ENCODE assay signal across 8 mouse cellular contexts in genomic region chr5:139798168-139798900, GRCm38 (mm10). TPM values are rescaled to one million over a fixed set of nuclear protein-coding genes. Genes with fewer than 3 reads are reported as not detected.
DNase-seq lines count a peak whose midpoint lies in the region; ATAC-seq lines count a peak whose summit lies in the region.

No protein-coding gene starts in this region.

- peak overlapping the region; percentile 32; the same call in 1 of the 2 replicates for H3K4me2 ChIP-seq in kidney, embryonic 15.5 days
- peak overlapping the region; percentile 78 for H3K4me2 ChIP-seq in forebrain, embryonic 14.5 days (ENCODE audit: low read length)
- no peak overlapping the region for H3K4me2 ChIP-seq in limb, embryonic 12.5 days
- H3K4me2 ChIP-seq in neural tube, embryonic 15.5 days, result peak overlapping the region; percentile 70

- H3K36me3 ChIP-seq in kidney, embryonic 15.5 days, result peaks cover 22% of the 10 kb centered on the region
- H3K36me3 ChIP-seq in forebrain, embryonic 14.5 days (ENCODE audit: control insufficient read depth, insufficient read depth, low read length), result peaks cover 29% of the 10 kb centered on the region
- peaks cover 18% of the 10 kb centered on the region for H3K36me3 ChIP-seq in limb, embryonic 12.5 days
- peaks cover 14% of the 10 kb centered on the region for H3K36me3 ChIP-seq in neural tube, embryonic 15.5 days

- DNase-seq in kidney, postnatal 4 days, result no peak
- DNase-seq in forebrain, embryonic 14.5 days (ENCODE audit: low spot score), result no peak
- DNase-seq in yolk sac, embryonic 10.5 days (ENCODE audit: low spot score), result no peak
- no peak for DNase-seq in cerebellum, adult 8-10 months
- DNase-seq in gastrocnemius, postnatal 25 days, result no peak

- no peaks in the 10 kb centered on the region for H3K9me3 ChIP-seq in kidney, embryonic 15.5 days (replicated peaks)
- no peaks in the 10 kb centered on the region for H3K9me3 ChIP-seq in forebrain, embryonic 14.5 days (replicated peaks; ENCODE audit: control insufficient read depth, low read length)
- H3K9me3 ChIP-seq in limb, embryonic 12.5 days, result no peaks in the 10 kb centered on the region
- H3K9me3 ChIP-seq in neural tube, embryonic 15.5 days (replicated peaks), result no peaks in the 10 kb centered on the region

- peaks cover 50% of the 10 kb centered on the region for H3K4me1 ChIP-seq in kidney, embryonic 15.5 days
- H3K4me1 ChIP-seq in forebrain, embryonic 14.5 days (ENCODE audit: control insufficient read depth, insufficient read depth, low read length), result peaks cover 32% of the 10 kb centered on the region
- peaks cover 41% of the 10 kb centered on the region for H3K4me1 ChIP-seq in limb, embryonic 12.5 days (replicated peaks)
- H3K4me1 ChIP-seq in neural tube, embryonic 15.5 days, result peaks cover 52% of the 10 kb centered on the region

- H3K27me3 ChIP-seq in kidney, embryonic 15.5 days, result no peaks in the 10 kb centered on the region
- H3K27me3 ChIP-seq in forebrain, embryonic 14.5 days (replicated peaks; ENCODE audit: control insufficient read depth, insufficient read depth, low read length), result no peaks in the 10 kb centered on the region
- peaks cover 6% of the 10 kb centered on the region for H3K27me3 ChIP-seq in limb, embryonic 12.5 days
- no peaks in the 10 kb centered on the region for H3K27me3 ChIP-seq in neural tube, embryonic 15.5 days (replicated peaks)

- H3K9ac ChIP-seq in kidney, embryonic 15.5 days, result no peak overlapping the region
- H3K9ac ChIP-seq in forebrain, embryonic 14.5 days (ENCODE audit: low read length), result peak overlapping the region; percentile 70
- H3K9ac ChIP-seq in limb, embryonic 12.5 days (replicated peaks), result peak overlapping the region; percentile 27; the same call in 1 of the 2 replicates
- peak overlapping the region; percentile 54 for H3K9ac ChIP-seq in neural tube, embryonic 15.5 days (replicated peaks)

- 0 out of 2 replicates have a peak, but pooled peaks have one; percentile 7 for ATAC-seq in kidney, embryonic 15.5 days (replicated peaks; ENCODE audit: low FRiP score)
- peak; percentile 51 for ATAC-seq in forebrain, embryonic 14.5 days
- no peak for ATAC-seq in limb, embryonic 12.5 days (ENCODE audit: insufficient number of reproducible peaks, insufficient read depth, low FRiP score, low TSS enrichment, low read depth)
- peak; percentile 54 for ATAC-seq in neural tube, embryonic 15.5 days (ENCODE audit: low FRiP score)

- H3K4me3 ChIP-seq in kidney, embryonic 15.5 days (replicated peaks), result no peak overlapping the region
- H3K4me3 ChIP-seq in forebrain, embryonic 14.5 days (ENCODE audit: low read depth, low read length), result peak overlapping the region; percentile 30
- H3K4me3 ChIP-seq in limb, embryonic 12.5 days (replicated peaks), result no peak overlapping the region
- H3K4me3 ChIP-seq in neural tube, embryonic 15.5 days (replicated peaks), result peak overlapping the region; percentile 36

- peak overlapping the region; percentile 63 for H3K27ac ChIP-seq in kidney, embryonic 15.5 days
- H3K27ac ChIP-seq in forebrain, embryonic 14.5 days (ENCODE audit: low read depth, low read length), result peak overlapping the region; percentile 97
- no peak overlapping the region for H3K27ac ChIP-seq in limb, embryonic 12.5 days
- peak overlapping the region; percentile 92 for H3K27ac ChIP-seq in neural tube, embryonic 15.5 days (replicated peaks)

- 50% methylated on average over 12 of the region's 12 CpGs for WGBS in kidney, embryonic 15.5 days
- WGBS in forebrain, embryonic 14.5 days, result 36% methylated on average over 12 of the region's 12 CpGs
- WGBS in limb, embryonic 12.5 days, result 35% methylated on average over 11 of the region's 12 CpGs
- WGBS in neural tube, embryonic 15.5 days, result 23% methylated on average over 12 of the region's 12 CpGs

RNA-seq across cellular contexts. Expression of gene Mafk, which starts 7.0 kb away (rescaled TPM):
- polyA plus RNA-seq in kidney, embryonic 15.5 days (2015; fragmentation: Nextera tagmentation; extraction: Ambion mirVana), result 10.6 and 11.1 TPM in 2 replicates
- 7.5 and 11.7 TPM in 2 replicates for polyA plus RNA-seq in forebrain, embryonic 14.5 days (2014; fragmentation: Nextera tagmentation; extraction: Ambion mirVana)
- 7.0 and 8.3 TPM in 2 replicates for polyA plus RNA-seq in limb, embryonic 12.5 days (2016; fragmentation: Nextera tagmentation; extraction: Ambion mirVana)
- 10.8 and 14.2 TPM in 2 replicates for polyA plus RNA-seq in neural tube, embryonic 15.5 days (2015; fragmentation: Nextera tagmentation; extraction: Ambion mirVana)
- total RNA-seq in gastrocnemius, postnatal 25 days (2021), result 10 to 100 TPM; 12.9 to 17.5 TPM

RNA-seq across cellular contexts. Expression of gene Tmem184a, which starts 21.4 kb away (rescaled TPM):
- polyA plus RNA-seq in kidney, embryonic 15.5 days (2015; fragmentation: Nextera tagmentation; extraction: Ambion mirVana), result 5.8 and 7.2 TPM in 2 replicates
- not detected in 2 replicates for polyA plus RNA-seq in forebrain, embryonic 14.5 days (2014; fragmentation: Nextera tagmentation; extraction: Ambion mirVana)
- polyA plus RNA-seq in limb, embryonic 12.5 days (2016; fragmentation: Nextera tagmentation; extraction: Ambion mirVana), result 0.79 and 1.0 TPM in 2 replicates
- polyA plus RNA-seq in neural tube, embryonic 15.5 days (2015; fragmentation: Nextera tagmentation; extraction: Ambion mirVana), result 0.20 and 1.7 TPM in 2 replicates
- total RNA-seq in gastrocnemius, postnatal 25 days (2021), result under 1 TPM; 0.80 to 0.87 TPM

RNA-seq across cellular contexts. Expression of gene Ints1, which starts 22.9 kb away (rescaled TPM):
- 26.1 and 27.7 TPM in 2 replicates for polyA plus RNA-seq in kidney, embryonic 15.5 days (2015; fragmentation: Nextera tagmentation; extraction: Ambion mirVana)
- 31.8 and 33.2 TPM in 2 replicates for polyA plus RNA-seq in forebrain, embryonic 14.5 days (2014; fragmentation: Nextera tagmentation; extraction: Ambion mirVana)
- polyA plus RNA-seq in limb, embryonic 12.5 days (2016; fragmentation: Nextera tagmentation; extraction: Ambion mirVana), result 32.8 and 38.5 TPM in 2 replicates
- polyA plus RNA-seq in neural tube, embryonic 15.5 days (2015; fragmentation: Nextera tagmentation; extraction: Ambion mirVana), result 25.6 and 29.0 TPM in 2 replicates
- 10 to 100 TPM; 25.6 to 32.1 TPM for total RNA-seq in gastrocnemius, postnatal 25 days (2021)

RNA-seq across cellular contexts. Expression of gene Gm26938, which starts 27.9 kb away (rescaled TPM):
- not detected in 2 replicates for polyA plus RNA-seq in kidney, embryonic 15.5 days (2015; fragmentation: Nextera tagmentation; extraction: Ambion mirVana)
- polyA plus RNA-seq in forebrain, embryonic 14.5 days (2014; fragmentation: Nextera tagmentation; extraction: Ambion mirVana), result not detected in 2 replicates
- 0.51 TPM in 1 of 2 replicates, not detected in the other for polyA plus RNA-seq in limb, embryonic 12.5 days (2016; fragmentation: Nextera tagmentation; extraction: Ambion mirVana)
- not detected in 2 replicates for polyA plus RNA-seq in neural tube, embryonic 15.5 days (2015; fragmentation: Nextera tagmentation; extraction: Ambion mirVana)
- total RNA-seq in gastrocnemius, postnatal 25 days (2021), result not detected

RNA-seq across cellular contexts. Expression of gene Psmg3, which starts 28.4 kb away (rescaled TPM):
- 74.0 and 77.8 TPM in 2 replicates for polyA plus RNA-seq in kidney, embryonic 15.5 days (2015; fragmentation: Nextera tagmentation; extraction: Ambion mirVana)
- polyA plus RNA-seq in forebrain, embryonic 14.5 days (2014; fragmentation: Nextera tagmentation; extraction: Ambion mirVana), result 86.4 and 86.7 TPM in 2 replicates
- polyA plus RNA-seq in limb, embryonic 12.5 days (2016; fragmentation: Nextera tagmentation; extraction: Ambion mirVana), result 71.4 and 71.8 TPM in 2 replicates
- polyA plus RNA-seq in neural tube, embryonic 15.5 days (2015; fragmentation: Nextera tagmentation; extraction: Ambion mirVana), result 72.1 and 76.3 TPM in 2 replicates
- 1 to 10 TPM; 7.4 to 9.2 TPM for total RNA-seq in gastrocnemius, postnatal 25 days (2021)

Comparison
In these comparisons a context has a peak if more than half of its experiments do, and no peak if none do; other contexts are left out.
1. H3K4me3 ChIP-seq: peak in forebrain, embryonic 14.5 days (single experiment) and neural tube, embryonic 15.5 days (single experiment); none in kidney, embryonic 15.5 days (single experiment) and limb, embryonic 12.5 days (single experiment).